Mouse (Mus musculus) erythroblast, adult 5-6 weeks (primary cell): Measurements from ENCODE around the gene Lpp. TPM values are rescaled to one million over a fixed set of nuclear protein-coding genes. Genes with fewer than 3 reads are reported as not detected.

ENCODE experiments used
- ATAC-seq: replicated peaks from 2 replicates; pipeline ENCODE4 v1.8.0; 2016; ENCODE audit warnings: moderate number of reproducible peaks, mild to moderate bottlenecking, moderate TSS enrichment, inconsistent platforms; ENCODE audit not compliant: poor library complexity, low FRiP score, severe bottlenecking
- total RNA-seq, 2 experiments: library from RNA; stranded (forward) in 1 of 2; stranded (reverse) in 1 of 2; fragments of 150-400 nt in 1 of 2; fragments of 200-764, 138-1000 nt in 1 of 2; gene quantifications; 2 replicates each; pipeline versions ENCODE4 v1.2.3 to v1.2.4; 2015 to 2017; ENCODE audit warnings: low replicate concordance in 2 of 2

Gene Lpp
- total RNA-seq, 2 experiments from 2014 or later, result 2.0 to 3.3 TPM

- no peak for ATAC-seq
Observed at GRCm38 (mm10) chr16:24492194-24492940, 99.1 kb downstream of the Lpp start.

- no peak for ATAC-seq
Observed at GRCm38 (mm10) chr16:24494531-24494930, 101.2 kb downstream of the Lpp start.

- no peak for ATAC-seq
Observed at GRCm38 (mm10) chr16:24495461-24495860, 102.2 kb downstream of the Lpp start.

GRCm38 (mm10) chr16:24496635-24497034, 103.3 kb downstream of the Lpp start:
- no peak for ATAC-seq

GRCm38 (mm10) chr16:24497413-24497812, 104.1 kb downstream of the Lpp start:
- no peak for ATAC-seq

- no peak for ATAC-seq
Observed at GRCm38 (mm10) chr16:24498103-24498659, 104.9 kb downstream of the Lpp start.

GRCm38 (mm10) chr16:24501197-24501596, 107.9 kb downstream of the Lpp start:
- ATAC-seq, result no peak

- no peak for ATAC-seq
Observed at GRCm38 (mm10) chr16:24501628-24502294, 108.5 kb downstream of the Lpp start.

- no peak for ATAC-seq
Observed at GRCm38 (mm10) chr16:24502295-24502823, 109.1 kb downstream of the Lpp start.

GRCm38 (mm10) chr16:24504838-24505605, 111.7 kb downstream of the Lpp start:
- ATAC-seq, result no peak

GRCm38 (mm10) chr16:24506237-24506636, 112.9 kb downstream of the Lpp start:
- ATAC-seq, result no peak

GRCm38 (mm10) chr16:24506740-24507139, 113.4 kb downstream of the Lpp start:
- no peak for ATAC-seq

- no peak for ATAC-seq
Observed at GRCm38 (mm10) chr16:24507927-24508540, 114.7 kb downstream of the Lpp start.

- ATAC-seq, result no peak
Observed at GRCm38 (mm10) chr16:24509100-24509812, 115.9 kb downstream of the Lpp start.

- no peak for ATAC-seq
Observed at GRCm38 (mm10) chr16:24509813-24510166, 116.5 kb downstream of the Lpp start.

GRCm38 (mm10) chr16:24513228-24513627, 119.9 kb downstream of the Lpp start:
- ATAC-seq, result no peak

- no peak for ATAC-seq
Observed at GRCm38 (mm10) chr16:24514802-24515727, 121.8 kb downstream of the Lpp start.

GRCm38 (mm10) chr16:24516993-24517392, 123.7 kb downstream of the Lpp start:
- ATAC-seq, result no peak
